Mouse (Mus musculus): ENCODE results near the gene Dlg4.
A peak's percentile ranks its signal among the peaks of the same experiment; 100 is the strongest.

Dlg4 gene

DNA sequence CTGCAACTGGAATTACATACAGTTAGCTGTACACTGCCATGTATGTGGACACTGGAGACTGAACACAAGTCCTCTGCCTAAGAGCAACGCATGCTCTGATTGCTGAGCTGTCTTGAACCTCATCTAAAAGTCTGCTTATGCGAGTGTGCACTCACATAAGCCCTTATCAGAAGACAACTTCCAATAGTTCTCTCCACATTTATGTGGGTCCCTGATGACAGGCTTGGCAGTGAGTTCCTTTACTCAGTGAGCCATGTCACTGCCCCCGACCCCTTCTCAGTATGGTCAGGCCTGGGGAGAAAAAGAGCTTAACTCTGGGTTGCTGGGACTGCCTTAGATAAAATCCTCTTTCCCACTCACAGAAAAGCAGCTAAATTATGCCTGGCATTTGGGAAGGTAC is at the start of gene Dlg4:
TSS of gene Dlg4 (plus strand) at position 274 of the 400 bp plus-strand sequence.
- no peak for DNase-seq (ENCODE audit: low read depth in 2 of 2, low spot score in 2 of 2)

DNA sequence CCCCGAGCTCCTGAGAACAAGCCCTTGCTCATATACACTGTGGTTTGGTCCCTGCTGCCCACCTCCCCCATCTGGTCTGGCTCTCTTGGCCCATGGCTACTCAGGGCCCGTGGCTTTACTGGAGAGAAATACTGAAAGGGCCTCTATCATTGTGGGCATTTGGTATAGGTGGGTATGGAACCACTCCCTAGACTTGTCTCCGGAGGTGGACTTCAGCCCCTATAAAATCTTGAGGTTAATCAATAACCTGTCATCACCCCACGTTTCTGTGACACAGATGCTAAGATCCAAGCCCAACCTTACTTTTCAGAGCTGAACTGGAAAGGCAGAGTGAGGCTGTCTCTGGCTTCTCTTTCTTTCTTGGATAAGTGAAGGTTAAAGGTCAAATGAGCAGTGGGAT is 47.9 kb upstream of the Dlg4 start:
- DNase-seq (ENCODE audit: low read depth in 2 of 2, low spot score in 2 of 2), result no peak

DNA sequence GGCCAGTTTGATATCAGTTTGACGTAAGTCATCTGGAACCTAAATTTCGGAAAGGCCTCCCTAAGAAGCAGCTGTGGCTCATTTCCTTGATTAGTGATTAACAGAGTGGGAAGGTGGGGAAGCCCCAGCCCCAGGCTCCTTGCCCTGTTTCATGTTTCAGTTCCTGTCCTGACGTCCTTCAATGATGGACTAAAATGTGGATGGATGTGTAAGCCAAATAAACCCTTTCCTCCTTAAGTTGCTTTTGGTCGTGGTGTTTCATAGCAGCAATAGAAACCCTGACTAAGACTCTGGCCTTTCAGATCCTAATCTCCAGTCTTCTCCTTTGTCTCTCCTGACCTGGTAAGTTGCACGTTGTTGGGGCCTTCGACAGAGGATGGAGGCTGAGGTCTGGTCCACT is 46.5 kb upstream of the Dlg4 start:
- DNase-seq (ENCODE audit: low read depth in 2 of 2, low spot score in 2 of 2), result no peak

DNA sequence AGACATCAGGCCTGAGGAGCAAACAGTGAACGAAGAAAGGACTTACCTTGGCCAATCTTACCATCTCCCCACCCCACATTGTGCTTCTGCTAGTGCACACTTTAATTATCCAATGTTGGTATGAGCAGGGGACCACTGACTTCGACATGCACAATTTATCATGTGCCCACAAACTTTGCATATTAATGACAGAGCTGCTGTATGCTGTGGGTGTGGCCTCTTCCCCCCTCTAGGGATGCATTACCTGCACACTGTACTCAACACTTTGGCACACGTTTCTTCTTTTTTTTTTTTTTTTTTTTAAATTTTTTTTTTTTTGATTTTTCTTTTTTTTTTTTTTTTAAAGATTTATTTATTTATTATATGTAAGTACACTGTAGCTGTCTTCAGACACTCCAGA is 46.0 kb upstream of the Dlg4 start:
- DNase-seq (ENCODE audit: low read depth in 2 of 2, low spot score in 2 of 2), result no peak

DNA sequence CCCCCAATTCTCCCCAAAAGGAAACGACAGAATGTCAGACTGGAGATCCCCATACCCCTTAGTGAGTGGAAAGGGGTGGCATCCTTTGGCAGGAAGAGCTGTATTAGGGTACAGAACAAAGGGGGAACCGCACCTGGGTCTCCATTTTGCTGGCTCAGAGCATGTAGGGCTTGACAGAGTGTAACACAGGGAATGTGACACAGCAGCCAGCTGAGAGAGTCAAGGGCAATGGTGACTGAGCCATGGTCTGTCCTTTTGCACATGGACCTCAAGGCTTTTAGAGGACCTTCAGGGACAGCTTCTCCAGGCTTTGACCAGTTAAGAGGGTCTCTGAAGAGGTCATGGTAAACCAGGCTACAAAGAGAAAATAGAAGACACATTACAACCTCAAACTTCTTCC is 41.8 kb upstream of the Dlg4 start:
- DNase-seq (ENCODE audit: low read depth in 2 of 2, low spot score in 2 of 2), result no peak

DNA sequence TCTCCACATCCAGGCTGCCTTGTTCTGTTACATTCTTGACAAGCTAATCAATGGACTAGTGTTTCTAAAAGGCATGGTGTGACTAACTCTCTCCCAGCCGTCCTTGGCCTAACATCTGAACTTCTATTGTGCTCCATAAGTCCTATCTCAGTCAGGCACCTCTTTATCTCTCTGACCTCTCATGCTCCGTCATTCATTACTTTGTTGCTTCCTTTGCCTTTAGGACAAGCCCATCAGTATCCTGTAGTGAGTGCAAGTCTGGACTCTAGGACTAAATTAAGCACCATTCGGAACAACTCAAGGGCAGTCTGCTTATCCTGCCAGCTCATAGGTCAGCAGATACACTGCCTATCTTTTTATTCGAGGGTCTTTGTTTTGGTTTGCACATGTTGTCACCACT is 40.5 kb upstream of the Dlg4 start:
- DNase-seq (ENCODE audit: low read depth in 2 of 2, low spot score in 2 of 2), result no peak

DNA sequence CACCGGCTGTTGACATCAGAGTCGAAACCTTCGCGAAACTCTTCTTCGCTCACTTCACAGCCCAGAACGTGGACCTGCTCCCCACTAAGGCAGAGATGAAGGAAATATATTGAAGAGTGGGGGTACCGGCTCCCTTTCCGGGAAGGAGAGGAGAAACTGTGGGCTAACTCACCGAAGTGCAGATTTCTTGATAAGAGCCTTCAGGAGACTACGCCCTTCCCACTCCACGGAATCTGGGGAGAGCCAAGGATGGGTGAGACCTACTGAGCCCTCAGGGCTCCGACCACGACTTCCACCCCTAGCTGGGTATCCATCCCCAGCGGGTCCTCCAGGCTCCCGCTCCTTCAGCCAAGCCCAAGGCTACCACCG is 36.9 kb upstream of the Dlg4 start:
- no peak for DNase-seq (ENCODE audit: low read depth in 2 of 2, low spot score in 2 of 2)

DNA sequence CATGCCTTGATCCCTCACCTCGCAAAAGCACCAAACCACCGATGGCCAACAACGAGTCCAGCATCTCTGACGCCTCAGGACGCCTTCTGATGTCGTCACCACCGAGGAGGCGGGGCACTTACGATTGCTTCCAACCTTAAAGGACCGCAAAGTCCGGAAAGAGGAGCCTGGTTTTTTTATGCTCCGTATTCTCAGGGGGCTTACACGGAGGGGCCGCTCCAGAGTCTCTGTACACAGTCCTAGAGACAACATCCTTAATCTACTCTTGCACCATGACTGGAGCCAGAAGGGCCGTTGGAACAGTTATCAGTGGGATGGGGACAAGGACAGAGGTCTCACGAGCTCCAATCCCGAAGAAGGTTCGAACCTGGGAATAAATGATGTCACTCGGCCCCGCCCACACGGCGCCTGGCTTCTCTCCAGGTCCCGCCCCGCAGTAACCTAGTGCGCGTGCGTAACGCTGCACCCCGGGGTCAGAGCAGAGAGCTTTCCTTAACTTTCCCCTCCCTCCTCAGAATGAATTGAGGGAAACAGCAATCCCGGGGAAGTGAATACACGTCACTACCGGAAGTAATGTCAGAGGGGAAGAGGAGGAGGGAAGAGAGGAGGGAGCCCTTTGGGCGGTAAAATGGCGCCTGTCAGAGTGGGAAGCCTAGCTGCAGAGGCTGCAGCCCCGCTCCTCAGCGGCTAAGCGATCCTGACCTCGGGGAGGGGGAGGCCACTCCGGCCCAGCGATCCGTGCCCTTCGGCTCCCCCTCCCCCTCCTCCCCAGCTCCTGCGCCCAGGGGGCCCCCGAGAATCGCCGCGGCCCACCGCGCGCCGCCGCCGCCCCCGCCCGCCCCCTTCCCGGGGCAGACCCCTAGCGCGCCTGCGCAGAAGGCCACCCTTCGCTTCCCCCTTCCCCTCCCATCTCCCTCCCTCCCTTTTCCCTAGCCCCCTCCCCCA is 36.3 kb upstream of the Dlg4 start:
- DNase-seq (ENCODE audit: low read depth in 2 of 2, low spot score in 2 of 2), result peak; percentile 77 to 90

DNA sequence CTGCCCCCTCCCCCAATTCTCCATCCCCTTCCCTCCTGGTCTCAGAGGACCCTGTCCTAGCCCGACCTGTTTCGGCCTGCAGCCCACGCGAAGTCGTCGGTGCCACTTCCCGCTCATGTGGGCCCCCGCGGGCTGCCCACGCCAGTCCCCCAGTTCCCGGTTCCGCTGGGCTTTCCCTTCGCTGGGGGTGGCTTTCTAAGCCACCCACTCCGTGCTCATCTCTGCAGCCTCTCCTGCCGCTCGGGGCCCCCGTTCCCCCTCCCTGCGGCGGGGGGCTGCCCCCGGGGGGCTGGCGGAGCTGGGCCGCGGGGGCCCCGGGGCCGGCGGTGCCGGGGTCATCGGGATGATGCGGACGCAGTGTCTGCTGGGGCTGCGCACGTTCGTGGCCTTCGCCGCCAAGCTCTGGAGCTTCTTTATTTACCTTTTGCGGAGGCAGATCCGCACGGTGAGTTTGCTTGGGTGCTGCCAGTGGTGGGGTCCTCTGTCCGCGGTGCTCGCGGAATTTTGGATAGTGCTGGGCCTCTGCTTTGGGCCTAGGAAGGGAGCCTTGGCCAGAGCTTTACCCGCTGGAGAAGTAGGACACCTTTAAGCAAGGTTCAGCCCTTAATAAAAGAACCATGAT is 35.5 kb upstream of the Dlg4 start, which contains the start of gene Ctdnep1:
TSS of gene Ctdnep1 (plus strand) at position 16 of the 622 bp plus-strand sequence.
- no peak for DNase-seq (ENCODE audit: low read depth in 2 of 2, low spot score in 2 of 2)

DNA sequence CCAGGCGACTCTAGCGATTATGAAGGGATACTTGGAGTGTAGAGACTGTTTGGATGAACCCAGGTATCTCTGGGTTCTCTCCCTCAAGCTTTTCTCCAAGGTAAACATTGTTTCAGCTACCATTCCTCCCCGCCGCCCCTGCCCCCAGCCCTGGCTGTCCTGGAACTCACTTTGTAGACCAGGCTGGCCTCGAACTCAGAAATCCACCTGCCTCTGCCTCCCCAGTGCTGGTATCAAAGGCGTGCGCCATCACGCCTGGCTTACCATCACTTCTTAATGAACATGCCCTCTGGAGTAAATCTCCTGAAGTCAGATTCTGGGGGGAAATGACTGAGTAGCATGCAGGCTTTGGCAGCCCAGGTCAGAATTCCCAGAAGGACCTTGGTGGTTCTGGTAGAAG is 34.5 kb upstream of the Dlg4 start, which contains the start of gene Elp5:
TSS of gene Elp5 (minus strand) at position 293 of the 400 bp plus-strand sequence.
- DNase-seq (ENCODE audit: low read depth in 2 of 2, low spot score in 2 of 2), result no peak

DNA sequence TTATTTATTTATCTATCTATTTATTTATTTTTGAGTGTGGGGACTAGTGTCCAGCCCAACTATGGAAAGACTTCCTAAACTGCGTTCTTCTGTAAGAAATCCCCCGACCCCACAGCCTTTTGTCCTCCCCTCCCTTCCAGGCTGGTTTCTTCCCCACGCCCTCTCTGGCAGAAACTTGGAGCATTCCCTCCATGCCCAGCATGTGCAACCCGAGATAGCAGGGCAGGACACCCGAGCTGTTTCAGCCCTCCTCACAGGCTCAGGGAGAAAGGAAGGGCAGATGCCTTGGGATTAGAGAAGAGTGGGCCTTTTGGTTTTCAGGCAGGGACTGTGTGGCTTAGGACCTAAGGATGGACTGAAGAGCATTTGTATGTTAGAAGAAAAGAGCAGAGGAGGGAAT is 33.9 kb upstream of the Dlg4 start:
- no peak for DNase-seq (ENCODE audit: low read depth in 2 of 2, low spot score in 2 of 2)

DNA sequence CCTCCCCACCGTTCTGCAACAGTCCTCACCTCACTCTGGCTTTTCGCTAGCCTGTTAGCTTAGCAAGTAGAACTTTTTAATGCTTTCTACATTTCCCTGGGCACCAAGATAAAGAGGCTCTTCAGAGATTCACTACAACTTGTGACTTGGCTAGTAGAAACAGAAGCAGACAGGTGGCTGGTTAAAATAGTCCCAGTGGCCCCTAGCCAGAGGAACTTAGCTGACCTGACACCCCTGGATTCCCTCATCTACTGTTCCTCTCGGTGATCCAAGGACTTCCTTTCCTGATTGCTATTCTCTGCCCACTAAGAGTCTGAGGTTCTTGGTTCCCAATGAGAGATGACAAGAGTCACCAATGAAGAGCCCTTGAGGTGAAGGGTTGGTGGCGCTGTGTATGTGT is 33.4 kb upstream of the Dlg4 start:
- no peak for DNase-seq (ENCODE audit: low read depth in 2 of 2, low spot score in 2 of 2)

DNA sequence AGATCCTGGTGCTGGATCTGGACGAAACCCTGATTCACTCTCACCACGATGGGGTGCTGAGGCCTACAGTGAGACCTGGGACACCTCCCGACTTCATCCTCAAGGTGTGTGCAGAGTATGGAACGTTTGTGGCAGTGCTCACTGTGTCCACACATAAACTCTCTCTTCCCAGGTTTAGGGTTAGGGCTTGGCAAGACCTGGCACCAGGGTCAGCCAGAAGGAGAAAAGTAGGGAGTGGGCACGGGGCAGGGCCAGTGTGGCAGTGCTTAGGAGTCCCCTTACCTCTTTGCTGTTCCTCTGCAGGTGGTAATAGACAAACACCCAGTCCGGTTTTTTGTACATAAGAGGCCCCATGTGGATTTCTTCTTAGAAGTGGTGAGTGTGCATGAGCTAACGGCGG is 32.3 kb upstream of the Dlg4 start:
- no peak for DNase-seq (ENCODE audit: low read depth in 2 of 2, low spot score in 2 of 2)

DNA sequence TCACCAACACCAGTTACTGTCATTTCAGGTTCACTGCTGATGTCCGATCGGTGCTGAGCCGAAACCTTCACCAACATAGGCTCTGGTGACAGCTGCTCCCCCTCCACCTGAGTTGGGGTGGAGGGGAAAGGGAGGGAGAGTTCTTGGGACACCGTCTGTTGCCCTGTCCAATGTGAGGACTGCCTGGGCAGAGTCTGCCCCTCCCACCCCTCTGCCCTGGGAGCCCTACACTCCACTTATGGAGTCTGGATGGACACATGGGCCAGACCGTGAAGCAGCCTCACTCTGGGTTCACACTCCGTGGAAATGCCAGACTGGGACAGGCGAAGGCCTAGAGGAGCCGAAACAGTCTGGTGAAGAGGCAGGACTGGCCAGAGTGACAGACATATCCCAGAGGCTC is 26.8 kb upstream of the Dlg4 start:
- no peak for DNase-seq (ENCODE audit: low read depth in 2 of 2, low spot score in 2 of 2)

DNA sequence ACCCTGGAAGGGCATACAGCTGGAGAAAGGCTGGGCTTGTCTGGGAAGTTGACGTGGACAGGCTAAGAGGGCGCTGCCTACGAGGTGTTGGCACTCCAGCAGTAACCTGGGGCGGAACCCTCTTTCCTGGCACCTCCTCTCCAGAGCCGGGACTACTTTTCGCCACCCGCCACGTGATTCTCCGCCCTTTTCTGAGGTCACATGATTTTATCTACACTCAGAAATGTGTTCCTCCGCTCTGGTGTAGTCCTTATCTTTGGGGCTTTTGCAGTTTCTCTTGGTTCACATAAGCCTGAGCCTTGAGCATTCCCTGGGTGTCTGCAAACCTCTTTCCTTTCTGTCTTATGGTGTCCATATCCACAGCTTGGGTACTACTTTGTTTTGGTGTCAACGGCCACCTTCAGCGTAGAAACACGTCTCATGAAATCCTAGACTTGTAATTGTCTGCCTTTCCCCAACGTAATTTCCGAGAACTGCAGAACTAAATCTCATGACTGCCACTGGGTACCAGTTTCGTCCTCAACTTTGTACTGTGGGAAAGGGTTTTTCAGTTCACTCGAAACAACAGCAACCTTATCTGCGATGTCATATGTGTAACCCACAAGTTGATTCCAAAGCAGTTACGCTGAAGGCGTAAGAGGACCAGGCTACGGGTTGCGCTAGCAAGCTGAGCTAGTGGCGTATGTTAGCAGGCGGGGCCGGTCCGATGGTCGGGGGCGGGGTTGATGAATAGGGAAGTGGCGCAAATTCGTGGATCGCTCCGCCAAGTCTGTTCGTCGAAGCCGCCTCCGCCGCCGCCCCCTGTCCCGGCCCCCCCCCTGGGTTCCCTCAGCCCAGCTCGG is 25.7 kb upstream of the Dlg4 start, which contains the start of gene Gabarap:
TSS of gene Gabarap (plus strand) at position 294 of the 842 bp plus-strand sequence.
- DNase-seq (ENCODE audit: low read depth in 2 of 2, low spot score in 2 of 2), result peak; percentile 89 to 95

DNA sequence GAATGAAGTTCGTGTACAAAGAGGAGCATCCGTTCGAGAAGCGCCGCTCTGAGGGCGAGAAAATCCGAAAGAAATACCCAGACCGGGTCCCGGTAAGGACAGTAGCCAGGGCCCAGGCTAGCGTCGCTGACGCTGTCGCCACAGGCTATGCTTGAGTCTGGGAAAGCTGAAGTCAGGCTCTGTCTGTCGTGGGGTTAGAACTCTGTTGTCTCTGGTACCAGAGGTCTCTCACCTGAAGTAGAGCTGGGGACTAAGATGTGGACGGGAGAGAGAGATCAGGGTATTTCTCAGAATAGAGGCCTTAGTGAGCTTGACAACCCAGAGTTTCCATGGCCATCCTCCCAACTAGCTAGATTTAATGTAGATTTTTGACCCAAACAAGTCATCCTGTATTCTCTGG is 25.0 kb upstream of the Dlg4 start:
- no peak for DNase-seq (ENCODE audit: low read depth in 2 of 2, low spot score in 2 of 2)

DNA sequence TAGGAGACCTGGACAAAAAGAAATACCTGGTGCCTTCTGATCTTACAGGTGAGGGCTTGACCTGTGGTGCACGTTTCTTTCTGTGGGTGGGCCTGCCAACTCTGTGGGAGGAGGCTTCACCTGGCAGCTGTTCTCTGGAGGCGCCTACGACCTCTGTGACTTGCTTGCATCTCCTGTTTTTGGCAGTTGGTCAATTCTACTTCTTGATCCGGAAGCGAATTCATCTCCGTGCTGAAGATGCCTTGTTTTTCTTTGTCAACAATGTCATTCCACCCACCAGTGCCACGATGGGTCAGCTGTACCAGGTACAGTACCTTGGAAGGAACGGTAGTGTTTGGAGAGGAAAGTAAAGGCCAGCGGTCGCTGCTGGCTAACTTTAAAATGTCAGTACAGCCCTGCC is 24.3 kb upstream of the Dlg4 start:
- no peak for DNase-seq (ENCODE audit: low read depth in 2 of 2, low spot score in 2 of 2)

DNA sequence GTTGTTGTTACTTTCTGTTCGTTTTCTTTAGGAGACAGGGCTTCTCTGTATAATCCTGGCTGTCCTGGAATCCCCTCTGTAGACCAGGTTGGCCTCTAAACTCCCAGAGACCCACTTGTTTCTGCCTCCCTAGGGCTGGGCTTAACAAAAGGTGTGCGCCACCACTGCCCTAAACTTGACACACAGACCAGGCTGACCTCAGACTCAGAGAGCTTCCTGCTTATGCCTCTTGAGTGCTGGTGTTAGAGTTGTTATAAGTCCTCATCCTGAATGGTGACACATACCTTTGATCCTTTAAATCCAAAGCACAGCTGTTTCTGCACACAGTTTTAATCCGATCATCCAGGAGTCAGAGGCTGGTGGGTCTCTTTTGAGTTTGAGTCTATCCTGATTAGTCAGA is 23.8 kb upstream of the Dlg4 start:
- no peak for DNase-seq (ENCODE audit: low read depth in 2 of 2, low spot score in 2 of 2)

DNA sequence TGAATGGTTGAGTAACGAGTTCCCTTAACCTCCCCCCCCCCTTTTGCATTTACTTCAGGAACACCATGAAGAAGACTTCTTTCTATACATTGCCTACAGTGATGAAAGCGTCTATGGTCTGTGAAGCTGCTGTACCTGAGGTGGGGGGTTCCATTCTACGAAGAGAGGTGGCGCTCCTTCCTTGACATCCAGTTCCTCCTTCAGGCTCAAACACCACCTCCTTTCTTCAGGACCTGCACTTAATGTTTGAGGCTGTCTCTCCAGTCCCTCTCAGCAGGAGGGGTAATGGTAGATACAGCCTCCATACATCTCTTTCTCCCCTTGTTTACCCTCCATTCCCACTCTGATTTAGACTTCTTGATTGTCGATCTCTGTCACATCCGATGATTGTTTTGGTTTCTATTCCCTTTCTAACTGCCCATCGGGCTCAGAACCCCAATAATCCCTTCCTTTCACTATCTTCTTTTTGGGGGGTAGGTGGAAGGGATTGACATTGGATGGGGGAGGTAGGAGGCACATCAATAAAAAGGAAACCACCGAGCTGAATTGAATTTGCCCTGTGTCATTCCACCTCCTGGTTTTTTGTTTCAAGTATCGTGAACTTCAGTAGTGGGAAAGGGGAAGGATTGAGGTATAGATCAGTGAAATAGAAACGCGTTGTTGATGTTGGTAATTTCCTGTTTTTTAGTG is 22.2 kb upstream of the Dlg4 start:
- DNase-seq (ENCODE audit: low read depth in 2 of 2, low spot score in 2 of 2), result no peak

DNA sequence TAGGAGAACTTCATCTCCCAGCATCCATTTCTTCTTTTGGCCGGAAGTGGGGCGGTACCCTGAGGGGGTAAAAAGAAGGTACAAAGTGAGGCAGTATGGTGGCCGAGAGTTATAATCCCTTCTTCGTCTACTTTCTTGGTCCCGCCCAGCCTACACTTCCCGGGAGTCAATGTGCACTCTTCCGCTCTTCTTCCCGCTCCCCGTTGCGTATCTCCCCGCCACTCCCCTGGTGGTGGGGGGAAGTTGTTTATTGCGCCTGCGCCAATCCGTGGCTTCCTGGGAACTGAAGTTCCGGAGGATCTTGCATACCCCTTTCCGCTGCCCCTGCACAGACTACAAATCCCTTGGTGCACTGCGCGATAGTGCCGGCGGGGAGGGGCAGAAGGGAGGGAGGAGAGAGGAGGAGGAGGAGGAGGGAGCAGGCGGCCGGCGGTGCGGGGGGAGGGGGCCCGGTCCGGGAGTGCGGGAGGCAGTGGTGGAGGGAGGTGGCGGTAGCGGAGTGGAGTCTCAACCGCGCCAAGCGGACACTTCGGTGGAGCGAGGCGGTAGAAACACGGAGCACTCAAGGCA is 21.3 kb upstream of the Dlg4 start, which contains the start of gene Phf23:
TSS of gene Phf23 (plus strand) at position 387 of the 570 bp plus-strand sequence.
- peak; percentile 96 to 97 for DNase-seq (ENCODE audit: low read depth in 2 of 2, low spot score in 2 of 2)

Data from CD8-positive naive resting alpha-beta T cell, adult 2 months (primary cell).